Mouse (Mus musculus): ENCODE results near the gene Olfr770. TPM values are rescaled to one million over a fixed set of nuclear protein-coding genes. Genes with fewer than 3 reads are reported as not detected.

Olfr770 gene
- not detected in 2 replicates for polyA plus RNA-seq (2012; rRNA removed; ENCODE audit: low replicate concordance)

GRCm38 (mm10) chr10:129138898-129139297 is at the start of gene Olfr770:
Gene Olfr770, minus strand, starts transcription at chr10:129138998.

GRCm38 (mm10) chr10:129187319-129187718 is 48.5 kb upstream of the Olfr770 start, which contains the start of gene Olfr773:
Gene Olfr773, minus strand, starts transcription at chr10:129187419.

GRCm38 (mm10) chr10:129177821-129178220 is 39.0 kb upstream of the Olfr770 start, which contains the start of gene Olfr772:
Gene Olfr772, minus strand, starts transcription at chr10:129177921.

GRCm38 (mm10) chr10:129164651-129165050 is 25.9 kb upstream of the Olfr770 start, which contains the start of gene Olfr771:
Gene Olfr771, minus strand, starts transcription at chr10:129164751.

GRCm38 (mm10) chr10:129117761-129118160 is 21.0 kb downstream of the Olfr770 start, which contains the start of gene Olfr769:
Gene Olfr769, minus strand, starts transcription at chr10:129117861.

GRCm38 (mm10) chr10:129099275-129099674 is 39.5 kb downstream of the Olfr770 start, which contains the start of gene Olfr768:
Gene Olfr768, minus strand, starts transcription at chr10:129099375.

GRCm38 (mm10) chr10:129082810-129083209 is 56.0 kb downstream of the Olfr770 start, which contains the start of gene Olfr767:
Gene Olfr767, minus strand, starts transcription at chr10:129082910.

Other genes with a start within 250 kb of the Olfr770 start
- gene Gdf11, start 247.3 kb downstream of the Olfr770 start, polyA plus RNA-seq (2012; rRNA removed; ENCODE audit: low replicate concordance): 3.2 and 15.4 TPM in 2 replicates
- gene Cd63, start 238.0 kb downstream of the Olfr770 start, polyA plus RNA-seq (2012; rRNA removed; ENCODE audit: low replicate concordance): 121 and 308 TPM in 2 replicates
- 36.0 and 47.3 TPM in 2 replicates for gene Rdh5, start 216.1 kb downstream of the Olfr770 start, polyA plus RNA-seq (2012; rRNA removed; ENCODE audit: low replicate concordance)
- gene Bloc1s1, start 215.0 kb downstream of the Olfr770 start, polyA plus RNA-seq (2012; rRNA removed; ENCODE audit: low replicate concordance): 237 and 349 TPM in 2 replicates
- gene Itga7, start 205.2 kb downstream of the Olfr770 start, polyA plus RNA-seq (2012; rRNA removed; ENCODE audit: low replicate concordance): 95.0 and 265 TPM in 2 replicates
- 5.1 and 19.5 TPM in 2 replicates for gene Mettl7b, start 178.0 kb downstream of the Olfr770 start, polyA plus RNA-seq (2012; rRNA removed; ENCODE audit: low replicate concordance)
- not detected in 2 replicates for gene Olfr9, start 149.6 kb downstream of the Olfr770 start, polyA plus RNA-seq (2012; rRNA removed; ENCODE audit: low replicate concordance)
- gene Olfr763, start 128.2 kb downstream of the Olfr770 start, polyA plus RNA-seq (2012; rRNA removed; ENCODE audit: low replicate concordance): not detected in 2 replicates
- gene Olfr764-ps1, start 99.1 kb downstream of the Olfr770 start, polyA plus RNA-seq (2012; rRNA removed; ENCODE audit: low replicate concordance): not detected in 2 replicates
- gene Olfr765, start 89.0 kb downstream of the Olfr770 start, polyA plus RNA-seq (2012; rRNA removed; ENCODE audit: low replicate concordance): not detected in 2 replicates
- gene Olfr766-ps1, start 70.0 kb downstream of the Olfr770 start, polyA plus RNA-seq (2012; rRNA removed; ENCODE audit: low replicate concordance): not detected in 2 replicates
- gene Olfr767, start 56.1 kb downstream of the Olfr770 start, polyA plus RNA-seq (2012; rRNA removed; ENCODE audit: low replicate concordance): not detected in 2 replicates
- gene Olfr768, start 39.6 kb downstream of the Olfr770 start, polyA plus RNA-seq (2012; rRNA removed; ENCODE audit: low replicate concordance): not detected in 2 replicates
- not detected in 2 replicates for gene Olfr769, start 21.1 kb downstream of the Olfr770 start, polyA plus RNA-seq (2012; rRNA removed; ENCODE audit: low replicate concordance)
- not detected in 2 replicates for gene Olfr771, start 25.8 kb upstream of the Olfr770 start, polyA plus RNA-seq (2012; rRNA removed; ENCODE audit: low replicate concordance)
- not detected in 2 replicates for gene Olfr772, start 38.9 kb upstream of the Olfr770 start, polyA plus RNA-seq (2012; rRNA removed; ENCODE audit: low replicate concordance)
- not detected in 2 replicates for gene Olfr773, start 48.4 kb upstream of the Olfr770 start, polyA plus RNA-seq (2012; rRNA removed; ENCODE audit: low replicate concordance)
- not detected in 2 replicates for gene Olfr774, start 97.2 kb upstream of the Olfr770 start, polyA plus RNA-seq (2012; rRNA removed; ENCODE audit: low replicate concordance)
- gene Olfr775, start 109.4 kb upstream of the Olfr770 start, polyA plus RNA-seq (2012; rRNA removed; ENCODE audit: low replicate concordance): not detected in 2 replicates
- gene Olfr776, start 120.1 kb upstream of the Olfr770 start, polyA plus RNA-seq (2012; rRNA removed; ENCODE audit: low replicate concordance): not detected in 2 replicates
- gene Olfr777, start 132.5 kb upstream of the Olfr770 start, polyA plus RNA-seq (2012; rRNA removed; ENCODE audit: low replicate concordance): not detected in 2 replicates
- not detected in 2 replicates for gene Olfr780, start 179.1 kb upstream of the Olfr770 start, polyA plus RNA-seq (2012; rRNA removed; ENCODE audit: low replicate concordance)
- not detected in 2 replicates for gene Olfr781, start 189.9 kb upstream of the Olfr770 start, polyA plus RNA-seq (2012; rRNA removed; ENCODE audit: low replicate concordance)
- gene Olfr782, start 209.9 kb upstream of the Olfr770 start, polyA plus RNA-seq (2012; rRNA removed; ENCODE audit: low replicate concordance): not detected in 2 replicates
- gene Olfr784, start 245.1 kb upstream of the Olfr770 start, polyA plus RNA-seq (2012; rRNA removed; ENCODE audit: low replicate concordance): 0.12 TPM in 1 of 2 replicates, not detected in the other